Mouse (Mus musculus) lung, postnatal 0 days (tissue): Measurements from ENCODE around the gene Gm49403.

Experiments used
- CTCF ChIP-seq: IDR thresholded peaks from 2 replicates; pipeline ENCODE4 v1.5.1; 2016; ENCODE audit warnings: antibody characterized with exemption, mild to moderate bottlenecking
- EP300 ChIP-seq: IDR thresholded peaks from 2 replicates; pipeline ENCODE4 v1.6.1; 2016; ENCODE audit warnings: antibody characterized with exemption, mild to moderate bottlenecking, control low read depth

DNA sequence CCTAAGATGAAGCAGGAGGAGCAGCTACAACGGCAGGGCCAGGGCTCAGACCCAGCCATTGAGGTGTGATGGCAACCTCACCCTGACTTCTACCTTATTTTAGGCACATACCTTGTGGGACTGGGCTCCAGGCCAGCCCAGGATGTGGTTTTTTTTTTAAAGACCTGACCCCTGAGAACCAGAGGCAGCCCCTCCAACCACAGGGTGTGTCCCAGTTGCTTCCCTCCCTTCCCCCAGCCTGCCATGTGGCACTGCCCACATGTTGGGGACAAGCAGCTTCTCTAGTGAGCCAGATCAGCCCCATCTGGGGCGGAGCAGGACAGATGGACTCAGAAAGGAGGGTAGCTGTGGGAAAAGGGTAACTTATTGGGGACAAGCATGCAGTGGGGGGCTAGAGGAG lies 43.0 kb downstream of the Gm49403 start:
- TF ChIP-seq EP300 (no peak), CTCF (no peak)
